Mouse (Mus musculus) stomach, embryonic 16.5 days (tissue): ENCODE measurements around the gene Adgrl4. TPM values are rescaled to one million over a fixed set of nuclear protein-coding genes. Genes with fewer than 3 reads are reported as not detected.

ENCODE experiments used
- ATAC-seq: fragments of 200-750 bp; cut with Nextera tagmentation; 2 replicates; pipeline ENCODE4 v1.8.0; 2017; ENCODE audit warnings: moderate number of reproducible peaks, moderate TSS enrichment; ENCODE audit not compliant: insufficient read depth, low FRiP score
- H3K27ac ChIP-seq: fragments of 300-500 bp; sonication (generic); 2 replicates; pipeline ENCODE4 v1.5.1; 2014; ENCODE audit warnings: low read length
- H3K27me3 ChIP-seq: fragments of 300-500 bp; sonication (generic); 2 replicates; pipeline ENCODE4 v1.6.1; 2014; ENCODE audit warnings: low read length, control low read depth, mixed read lengths; ENCODE audit not compliant: control insufficient read depth, insufficient read depth
- H3K36me3 ChIP-seq: fragments of 300-500 bp; sonication (generic); 2 replicates; pipeline ENCODE4 v1.6.1; 2014; ENCODE audit warnings: low read length; ENCODE audit not compliant: control insufficient read depth, insufficient read depth
- H3K4me1 ChIP-seq: fragments of 300-500 bp; sonication (generic); 2 replicates; pipeline ENCODE4 v1.6.1; 2014; ENCODE audit warnings: low read length, control low read depth, mixed read lengths; ENCODE audit not compliant: control insufficient read depth, insufficient read depth
- H3K4me2 ChIP-seq: fragments of 300-500 bp; sonication (generic); 2 replicates; pipeline ENCODE4 v1.6.1; 2014; ENCODE audit warnings: low read depth, low read length, mixed read lengths
- H3K4me3 ChIP-seq: fragments of 300-500 bp; sonication (generic); replicated peaks from 2 replicates; pipeline ENCODE4 v1.5.1; 2014; ENCODE audit warnings: mild to moderate bottlenecking, low read length
- H3K9ac ChIP-seq: fragments of 300-500 bp; sonication (generic); 2 replicates; pipeline ENCODE4 v1.6.1; 2014; ENCODE audit warnings: low read length
- H3K9me3 ChIP-seq: fragments of 300-500 bp; sonication (generic); replicated peaks from 2 replicates; pipeline ENCODE4 v1.6.1; 2016; ENCODE audit warnings: low read length, control low read depth; ENCODE audit not compliant: control insufficient read depth
- WGBS: fragments of 180-500 bp; shearing (Covaris S2); extraction: QIAGEN DNeasy Blood & Tissue Kit; methylation state at CpG from one replicate; pipeline ENCODE4 v1.1.7; 2014; 5-methylcytosine and 5-hydroxymethylcytosine counted together
- polyA plus RNA-seq: library from polyadenylated mRNA; unstranded; fragments of >200 nt; fragmentation: Nextera tagmentation; extraction: Ambion mirVana; gene quantifications from 2 replicates; pipeline ENCODE4 v1.2.1, GENCODE M21; 2015

Adgrl4 gene
- polyA plus RNA-seq, result 6.6 and 7.1 TPM in 2 replicates

GRCm38 (mm10) chr3:151437693-151438092 is at the start of gene Adgrl4:
Adgrl4 (plus strand) TSS chr3:151437887.
- Histone ChIP-seq H3K9ac (peak within 1 kb of the TSS; percentile 63), H3K36me3 (no peaks in the 10 kb centered on the region), H3K4me2 (peak within 1 kb of the TSS; percentile 51), H3K9me3 (no peaks in the 10 kb centered on the region), H3K27me3 (no peaks in the 10 kb centered on the region), H3K27ac (no peak within 1 kb of the TSS), H3K4me3 (peak within 1 kb of the TSS; percentile 33), H3K4me1 (0 out of 2 replicates have a peak, but pooled peaks cover 2% of the 10 kb centered on the region)
- ATAC-seq, result peak; percentile 75; the same call in 1 of the 2 replicates
- WGBS, result 3% methylated on average over 17 of the region's 17 CpGs

GRCm38 (mm10) chr3:151390912-151391311 is 46.8 kb upstream of the Adgrl4 start:
- Histone ChIP-seq H3K27me3 (no peaks in the 10 kb centered on the region), H3K9me3 (no peaks in the 10 kb centered on the region), H3K4me3 (no peak overlapping the region), H3K36me3 (no peaks in the 10 kb centered on the region), H3K4me2 (no peak overlapping the region), H3K4me1 (no peaks in the 10 kb centered on the region), H3K27ac (no peak overlapping the region), H3K9ac (no peak overlapping the region)
- ATAC-seq, result no peak

- no peak overlapping the region for H3K9ac ChIP-seq
- WGBS, result 89% methylated on average over 4 of the region's 4 CpGs
- no peak for ATAC-seq
These were observed 44.8 kb upstream of the Adgrl4 start for GRCm38 (mm10) chr3:151392891-151393290.

GRCm38 (mm10) chr3:151393330-151393729 is 44.4 kb upstream of the Adgrl4 start:
- ATAC-seq, result no peak
- 76% methylated on average over 1 of the region's 1 CpGs for WGBS
- Histone ChIP-seq H3K9ac (no peak overlapping the region), H3K4me1 (no peaks in the 10 kb centered on the region), H3K9me3 (no peaks in the 10 kb centered on the region), H3K4me2 (no peak overlapping the region), H3K27me3 (no peaks in the 10 kb centered on the region), H3K36me3 (no peaks in the 10 kb centered on the region), H3K27ac (no peak overlapping the region), H3K4me3 (no peak overlapping the region)

More at GRCm38 (mm10) chr3:151392891-151393290, 44.8 kb upstream of the Adgrl4 start:
- Histone ChIP-seq H3K4me1 (no peaks in the 10 kb centered on the region), H3K4me3 (no peak overlapping the region), H3K27me3 (no peaks in the 10 kb centered on the region), H3K27ac (no peak overlapping the region), H3K4me2 (no peak overlapping the region), H3K9me3 (no peaks in the 10 kb centered on the region), H3K36me3 (no peaks in the 10 kb centered on the region)

- WGBS, result 85% methylated on average over 1 of the region's 1 CpGs
- H3K9ac ChIP-seq, result no peak overlapping the region
- no peak for ATAC-seq
- H3K4me2 ChIP-seq, result no peak overlapping the region
- H3K4me3 ChIP-seq, result no peak overlapping the region
- H3K9me3 ChIP-seq, result no peaks in the 10 kb centered on the region
- no peaks in the 10 kb centered on the region for H3K36me3 ChIP-seq
- H3K27ac ChIP-seq, result no peak overlapping the region
- H3K4me1 ChIP-seq, result no peaks in the 10 kb centered on the region
- H3K27me3 ChIP-seq, result no peaks in the 10 kb centered on the region
These were observed 38.4 kb upstream of the Adgrl4 start for GRCm38 (mm10) chr3:151399270-151399669.

GRCm38 (mm10) chr3:151411031-151411430 is 26.7 kb upstream of the Adgrl4 start:
- no peaks in the 10 kb centered on the region for H3K36me3 ChIP-seq
- H3K27ac ChIP-seq, result no peak overlapping the region
- ATAC-seq, result no peak
- H3K9me3 ChIP-seq, result no peaks in the 10 kb centered on the region
- no peak overlapping the region for H3K9ac ChIP-seq
- no peaks in the 10 kb centered on the region for H3K4me1 ChIP-seq
- no peak overlapping the region for H3K4me3 ChIP-seq
- no peaks in the 10 kb centered on the region for H3K27me3 ChIP-seq
- H3K4me2 ChIP-seq, result no peak overlapping the region
- WGBS, result 79% methylated on average over 2 of the region's 2 CpGs

GRCm38 (mm10) chr3:151411488-151411887 is 26.2 kb upstream of the Adgrl4 start:
- no peaks in the 10 kb centered on the region for H3K36me3 ChIP-seq
- no peak overlapping the region for H3K4me3 ChIP-seq
- 90% methylated on average over 4 of the region's 4 CpGs for WGBS
- no peak overlapping the region for H3K27ac ChIP-seq
- H3K9me3 ChIP-seq, result no peaks in the 10 kb centered on the region
- no peak overlapping the region for H3K4me2 ChIP-seq
- no peaks in the 10 kb centered on the region for H3K4me1 ChIP-seq
- no peaks in the 10 kb centered on the region for H3K27me3 ChIP-seq
- H3K9ac ChIP-seq, result no peak overlapping the region
- no peak for ATAC-seq

GRCm38 (mm10) chr3:151416931-151417330 is 20.8 kb upstream of the Adgrl4 start:
- ATAC-seq, result no peak
- H3K27me3 ChIP-seq, result no peaks in the 10 kb centered on the region
- H3K4me3 ChIP-seq, result no peak overlapping the region
- no peaks in the 10 kb centered on the region for H3K4me1 ChIP-seq
- H3K9ac ChIP-seq, result no peak overlapping the region
- no peak overlapping the region for H3K4me2 ChIP-seq
- H3K27ac ChIP-seq, result no peak overlapping the region
- H3K9me3 ChIP-seq, result no peaks in the 10 kb centered on the region
- no peaks in the 10 kb centered on the region for H3K36me3 ChIP-seq

- no peaks in the 10 kb centered on the region for H3K36me3 ChIP-seq
- H3K4me1 ChIP-seq, result no peaks in the 10 kb centered on the region
- no peaks in the 10 kb centered on the region for H3K9me3 ChIP-seq
- no peak overlapping the region for H3K27ac ChIP-seq
- ATAC-seq, result no peak
- no peaks in the 10 kb centered on the region for H3K27me3 ChIP-seq
- H3K9ac ChIP-seq, result no peak overlapping the region
- no peak overlapping the region for H3K4me2 ChIP-seq
- no peak overlapping the region for H3K4me3 ChIP-seq
- WGBS, result 33% methylated on average over 12 of the region's 12 CpGs
These were observed 19.8 kb upstream of the Adgrl4 start for GRCm38 (mm10) chr3:151417688-151418572.
